Mouse (Mus musculus) limb, embryonic 14.5 days (tissue): ENCODE results near the gene Clec12a. TPM values are rescaled to one million over a fixed set of nuclear protein-coding genes. Genes with fewer than 3 reads are reported as not detected.

ENCODE experiments used
- ATAC-seq: fragments of 200-750 bp; cut with Nextera tagmentation; 2 replicates; pipeline ENCODE4 v1.8.0; 2017; ENCODE audit warnings: low read depth, moderate number of reproducible peaks, moderate TSS enrichment; ENCODE audit not compliant: low FRiP score
- DNase-seq: peaks from one replicate; pipeline ENCODE4 v3.0.0-alpha.2; 2015; ENCODE audit warnings: low spot score
- H3K27ac ChIP-seq: fragments of 300-500 bp; sonication (generic); replicated peaks from 2 replicates; pipeline ENCODE4 v1.5.1; 2014; ENCODE audit warnings: low read depth, mild to moderate bottlenecking, low read length, moderate library complexity, mixed read lengths
- H3K27me3 ChIP-seq: fragments of 300-500 bp; sonication (generic); 2 replicates; pipeline ENCODE4 v1.6.1; 2014; ENCODE audit warnings: low read length, mixed read lengths; ENCODE audit not compliant: control insufficient read depth, insufficient read depth
- H3K36me3 ChIP-seq: fragments of 300-500 bp; sonication (generic); 2 replicates; pipeline ENCODE4 v1.6.1; 2014; ENCODE audit warnings: mild to moderate bottlenecking, low read length, moderate library complexity, mixed read lengths; ENCODE audit not compliant: control insufficient read depth, insufficient read depth
- H3K4me1 ChIP-seq: fragments of 300-500 bp; sonication (generic); 2 replicates; pipeline ENCODE4 v1.6.1; 2014; ENCODE audit warnings: antibody characterized with exemption, low read length, mixed read lengths; ENCODE audit not compliant: control insufficient read depth, insufficient read depth
- H3K4me2 ChIP-seq: fragments of 300-500 bp; sonication (generic); replicated peaks from 2 replicates; pipeline ENCODE4 v1.6.1; 2014; ENCODE audit warnings: low read depth, mild to moderate bottlenecking, low read length, moderate library complexity; ENCODE audit not compliant: severe bottlenecking
- H3K4me3 ChIP-seq: fragments of 300-500 bp; sonication (generic); replicated peaks from 2 replicates; pipeline ENCODE4 v1.5.1; 2014; ENCODE audit warnings: low read length
- H3K9ac ChIP-seq: fragments of 300-500 bp; sonication (generic); 2 replicates; pipeline ENCODE4 v1.6.1; 2014; ENCODE audit warnings: mild to moderate bottlenecking, low read depth, low read length, moderate library complexity; ENCODE audit not compliant: severe bottlenecking
- H3K9me3 ChIP-seq: fragments of 300-500 bp; sonication (generic); 2 replicates; pipeline ENCODE4 v1.6.1; 2016; ENCODE audit warnings: low read length; ENCODE audit not compliant: control insufficient read depth
- POLR2A ChIP-seq: fragments of 200-500 bp; IDR thresholded peaks from 2 replicates; pipeline ENCODE4 v1.8.0; 2012; ENCODE audit warnings: inconsistent platforms, mild to moderate bottlenecking, moderate library complexity, borderline replicate concordance; ENCODE audit not compliant: insufficient read depth, insufficient read length; ENCODE audit errors: extremely low read depth
- WGBS: fragments of 180-500 bp; shearing (Covaris S2); extraction: QIAGEN DNeasy Blood & Tissue Kit; methylation state at CpG from one replicate; pipeline ENCODE4 v1.1.7; 2014; 5-methylcytosine and 5-hydroxymethylcytosine counted together
- polyA plus RNA-seq, 2 experiments: library from polyadenylated mRNA; depleted of rRNA in 1 of 2; stranded (reverse) in 1 of 2; unstranded in 1 of 2; fragments of >200 nt; fragmentation: Nextera tagmentation in 1 of 2; extraction: Ambion mirVana in 1 of 2; gene quantifications; 2 replicates each; pipeline versions ENCODE4 v1.2.1 to v1.2.3; 2012 to 2014

Gene Clec12a
- polyA plus RNA-seq, 2 experiments: 1.1 to 1.5 TPM

- no peak for TF ChIP-seq POLR2A
- no peak for DNase-seq
Measured at GRCm38 (mm10) chr6:129403391-129403790, 60.9 kb downstream of the Clec12a start.

GRCm38 (mm10) chr6:129405999-129406398 lies 63.5 kb downstream of the Clec12a start:
- Histone ChIP-seq H3K4me3 (no peak overlapping the region), H3K36me3 (no peaks in the 10 kb centered on the region), H3K4me1 (no peaks in the 10 kb centered on the region), H3K9me3 (no peaks in the 10 kb centered on the region), H3K27ac (no peak overlapping the region), H3K9ac (no peak overlapping the region), H3K4me2 (no peak overlapping the region), H3K27me3 (no peaks in the 10 kb centered on the region)
- no peak for ATAC-seq
- no peak for DNase-seq
- no peak for TF ChIP-seq POLR2A

More at GRCm38 (mm10) chr6:129403391-129403790, 60.9 kb downstream of the Clec12a start:
- Histone ChIP-seq H3K9ac (no peak overlapping the region), H3K27me3 (no peaks in the 10 kb centered on the region), H3K4me3 (no peak overlapping the region), H3K4me1 (no peaks in the 10 kb centered on the region), H3K36me3 (no peaks in the 10 kb centered on the region), H3K9me3 (no peaks in the 10 kb centered on the region), H3K4me2 (no peak overlapping the region), H3K27ac (no peak overlapping the region)
- no peak for ATAC-seq
- WGBS: 82% methylated on average over 6 of the region's 6 CpGs

- H3K4me2 ChIP-seq: no peak overlapping the region
- H3K27ac ChIP-seq: no peak overlapping the region
- no peak overlapping the region for H3K9ac ChIP-seq
- DNase-seq (no peak), ATAC-seq (no peak)
- H3K4me1 ChIP-seq: no peaks in the 10 kb centered on the region
- no peak overlapping the region for H3K4me3 ChIP-seq
- H3K9me3 ChIP-seq: no peaks in the 10 kb centered on the region
- TF ChIP-seq POLR2A: no peak
- H3K27me3 ChIP-seq: no peaks in the 10 kb centered on the region
- no peaks in the 10 kb centered on the region for H3K36me3 ChIP-seq
- 40% methylated on average over 2 of the region's 2 CpGs for WGBS
Measured at GRCm38 (mm10) chr6:129407324-129407723, 64.8 kb downstream of the Clec12a start.

- Histone ChIP-seq H3K4me3 (no peak within 1 kb of the TSS), H3K4me1 (no peaks in the 10 kb centered on the region), H3K4me2 (no peak within 1 kb of the TSS), H3K9me3 (no peaks in the 10 kb centered on the region), H3K36me3 (no peaks in the 10 kb centered on the region), H3K27ac (no peak within 1 kb of the TSS), H3K27me3 (no peaks in the 10 kb centered on the region), H3K9ac (no peak within 1 kb of the TSS)
- no peak for TF ChIP-seq POLR2A
- WGBS: 82% methylated on average over 2 of the region's 2 CpGs
- ATAC-seq (no peak), DNase-seq (no peak)
Measured at GRCm38 (mm10) chr6:129408562-129408961, 66.1 kb downstream of the Clec12a start, which contains the start of gene Clec9a. TSS of gene Clec9a (plus strand) at chr6:129408862.

- Histone ChIP-seq H3K4me1 (no peaks in the 10 kb centered on the region), H3K4me3 (no peak overlapping the region), H3K27me3 (no peaks in the 10 kb centered on the region), H3K27ac (no peak overlapping the region), H3K9me3 (no peaks in the 10 kb centered on the region), H3K4me2 (no peak overlapping the region), H3K36me3 (no peaks in the 10 kb centered on the region), H3K9ac (no peak overlapping the region)
- TF ChIP-seq POLR2A: no peak
- DNase-seq (no peak), ATAC-seq (no peak)
- WGBS: 72% methylated on average over 1 of the region's 1 CpGs
Measured at GRCm38 (mm10) chr6:129414177-129414576, 71.7 kb downstream of the Clec12a start.

Other genes starting within 250 kb of the Clec12a start
- gene Clec2e, start 241.8 kb upstream of the Clec12a start, polyA plus RNA-seq (2012; rRNA removed): 0.05 and 0.06 TPM in 2 replicates
- not detected in 2 replicates for gene Clec2e, start 241.8 kb upstream of the Clec12a start, polyA plus RNA-seq (2014; fragmentation: Nextera tagmentation; extraction: Ambion mirVana)
- gene Clec2d, start 162.1 kb upstream of the Clec12a start, polyA plus RNA-seq (2012; rRNA removed): 5.7 and 11.1 TPM in 2 replicates
- gene Clec2d, start 162.1 kb upstream of the Clec12a start, polyA plus RNA-seq (2014; fragmentation: Nextera tagmentation; extraction: Ambion mirVana): not detected in 2 replicates
- 0.13 and 0.17 TPM in 2 replicates for gene Cd69, start 67.3 kb upstream of the Clec12a start, polyA plus RNA-seq (2012; rRNA removed)
- gene Cd69, start 67.3 kb upstream of the Clec12a start, polyA plus RNA-seq (2014; fragmentation: Nextera tagmentation; extraction: Ambion mirVana): 0.39 and 0.46 TPM in 2 replicates
- gene 4922502D21Rik, start 10.9 kb upstream of the Clec12a start, polyA plus RNA-seq (2012; rRNA removed): not detected in 2 replicates
- gene 4922502D21Rik, start 10.9 kb upstream of the Clec12a start, polyA plus RNA-seq (2014; fragmentation: Nextera tagmentation; extraction: Ambion mirVana): not detected in 2 replicates
- 0.06 and 0.14 TPM in 2 replicates for gene Clec12b, start 43.2 kb downstream of the Clec12a start, polyA plus RNA-seq (2012; rRNA removed)
- gene Clec12b, start 43.2 kb downstream of the Clec12a start, polyA plus RNA-seq (2014; fragmentation: Nextera tagmentation; extraction: Ambion mirVana): not detected in 2 replicates
- 0.59 and 0.78 TPM in 2 replicates for gene Clec1b, start 54.6 kb downstream of the Clec12a start, polyA plus RNA-seq (2012; rRNA removed)
- gene Clec1b, start 54.6 kb downstream of the Clec12a start, polyA plus RNA-seq (2014; fragmentation: Nextera tagmentation; extraction: Ambion mirVana): 1.2 and 1.3 TPM in 2 replicates
- gene Clec9a, start 66.2 kb downstream of the Clec12a start, polyA plus RNA-seq (2012; rRNA removed): 0.08 and 0.13 TPM in 2 replicates
- gene Clec9a, start 66.2 kb downstream of the Clec12a start, polyA plus RNA-seq (2014; fragmentation: Nextera tagmentation; extraction: Ambion mirVana): 0.07 and 0.19 TPM in 2 replicates
- 0.97 and 1.3 TPM in 2 replicates for gene Clec1a, start 109.3 kb downstream of the Clec12a start, polyA plus RNA-seq (2012; rRNA removed)
- 2.5 and 3.1 TPM in 2 replicates for gene Clec1a, start 109.3 kb downstream of the Clec12a start, polyA plus RNA-seq (2014; fragmentation: Nextera tagmentation; extraction: Ambion mirVana)
- 0.04 and 0.10 TPM in 2 replicates for gene Olr1, start 164.5 kb downstream of the Clec12a start, polyA plus RNA-seq (2012; rRNA removed)
- not detected in 2 replicates for gene Olr1, start 164.5 kb downstream of the Clec12a start, polyA plus RNA-seq (2014; fragmentation: Nextera tagmentation; extraction: Ambion mirVana)
- not detected in 2 replicates for gene Tmem52b, start 169.9 kb downstream of the Clec12a start, polyA plus RNA-seq (2012; rRNA removed)
- not detected in 2 replicates for gene Tmem52b, start 169.9 kb downstream of the Clec12a start, polyA plus RNA-seq (2014; fragmentation: Nextera tagmentation; extraction: Ambion mirVana)
- gene Gabarapl1, start 190.5 kb downstream of the Clec12a start, polyA plus RNA-seq (2012; rRNA removed): 45.0 and 46.6 TPM in 2 replicates
- gene Gabarapl1, start 190.5 kb downstream of the Clec12a start, polyA plus RNA-seq (2014; fragmentation: Nextera tagmentation; extraction: Ambion mirVana): 15.9 and 18.0 TPM in 2 replicates
- gene Klre1, start 235.2 kb downstream of the Clec12a start, polyA plus RNA-seq (2012; rRNA removed): 0.03 and 0.05 TPM in 2 replicates
- gene Klre1, start 235.2 kb downstream of the Clec12a start, polyA plus RNA-seq (2014; fragmentation: Nextera tagmentation; extraction: Ambion mirVana): not detected in 2 replicates
- gene Klrd1, start 249.1 kb downstream of the Clec12a start, polyA plus RNA-seq (2012; rRNA removed): 0.19 and 0.24 TPM in 2 replicates
- gene Klrd1, start 249.1 kb downstream of the Clec12a start, polyA plus RNA-seq (2014; fragmentation: Nextera tagmentation; extraction: Ambion mirVana): 0.28 TPM in 1 of 2 replicates, not detected in the other